Mouse (Mus musculus) midbrain, embryonic 12.5 days (tissue): ENCODE measurements around the gene Ing3. TPM values are rescaled to one million over a fixed set of nuclear protein-coding genes. Genes with fewer than 3 reads are reported as not detected.

Source experiments
- ATAC-seq: fragments of 200-750 bp; cut with Nextera tagmentation; 2 replicates; pipeline ENCODE4 v1.8.0; 2017; ENCODE audit warnings: low read depth, moderate TSS enrichment, moderate library complexity; ENCODE audit not compliant: low FRiP score
- H3K27ac ChIP-seq: fragments of 300-500 bp; sonication (generic); replicated peaks from 2 replicates; pipeline ENCODE4 v1.5.1; 2016; ENCODE audit warnings: mild to moderate bottlenecking
- H3K27me3 ChIP-seq: fragments of 300-500 bp; sonication (generic); 2 replicates; pipeline ENCODE4 v1.6.1; 2016; ENCODE audit warnings: mild to moderate bottlenecking
- H3K36me3 ChIP-seq: fragments of 300-500 bp; sonication (generic); 2 replicates; pipeline ENCODE4 v1.6.1; 2016
- H3K4me1 ChIP-seq: fragments of 300-500 bp; sonication (generic); 2 replicates; pipeline ENCODE4 v1.6.1; 2016
- H3K4me2 ChIP-seq: fragments of 300-500 bp; sonication (generic); replicated peaks from 2 replicates; pipeline ENCODE4 v1.6.1; 2016; ENCODE audit warnings: mild to moderate bottlenecking, moderate library complexity
- H3K4me3 ChIP-seq: fragments of 300-500 bp; sonication (generic); 2 replicates; pipeline ENCODE4 v1.5.1; 2016; ENCODE audit warnings: mild to moderate bottlenecking
- H3K9ac ChIP-seq: fragments of 300-500 bp; sonication (generic); replicated peaks from 2 replicates; pipeline ENCODE4 v1.6.1; 2016; ENCODE audit warnings: mild to moderate bottlenecking, moderate library complexity
- H3K9me3 ChIP-seq: fragments of 300-500 bp; sonication (generic); 2 replicates; pipeline ENCODE4 v1.6.1; 2016; ENCODE audit warnings: mild to moderate bottlenecking
- WGBS: fragments of 180-500 bp; shearing (Covaris S2); methylation state at CpG from one replicate; pipeline ENCODE4 v1.1.7; 2016; 5-methylcytosine and 5-hydroxymethylcytosine counted together
- polyA plus RNA-seq: library from polyadenylated mRNA; unstranded; fragments of >200 nt; fragmentation: Nextera tagmentation; extraction: Ambion mirVana; gene quantifications from 2 replicates; pipeline ENCODE4 v1.2.1, GENCODE M21; 2016

Gene Ing3
- polyA plus RNA-seq, 1 experiment from 2014 or later = 63.3 TPM

GRCm38 (mm10) chr6:22012501-22012900 lies 63.1 kb downstream of the Ing3 start:
- H3K4me2 ChIP-seq = no peak overlapping the region
- no peak overlapping the region for H3K27ac ChIP-seq
- H3K4me3 ChIP-seq = no peak overlapping the region
- no peak overlapping the region for H3K9ac ChIP-seq
- 82% methylated on average over 5 of the region's 5 CpGs for WGBS
- no peaks in the 10 kb centered on the region for H3K4me1 ChIP-seq
- ATAC-seq = no peak
- no peaks in the 10 kb centered on the region for H3K27me3 ChIP-seq
- H3K36me3 ChIP-seq = no peaks in the 10 kb centered on the region
- no peaks in the 10 kb centered on the region for H3K9me3 ChIP-seq

- no peaks in the 10 kb centered on the region for H3K27me3 ChIP-seq
- no peak overlapping the region for H3K9ac ChIP-seq
- H3K4me3 ChIP-seq = no peak overlapping the region
- no peaks in the 10 kb centered on the region for H3K4me1 ChIP-seq
- WGBS = 92% methylated on average over 3 of the region's 3 CpGs
- H3K27ac ChIP-seq = no peak overlapping the region
- no peak overlapping the region for H3K4me2 ChIP-seq
- no peak for ATAC-seq
- no peaks in the 10 kb centered on the region for H3K9me3 ChIP-seq
- no peaks in the 10 kb centered on the region for H3K36me3 ChIP-seq
These were observed 64.0 kb downstream of the Ing3 start for GRCm38 (mm10) chr6:22013394-22013793.

GRCm38 (mm10) chr6:22014291-22014911 lies 65.0 kb downstream of the Ing3 start:
- Histone ChIP-seq H3K27me3 (no peaks in the 10 kb centered on the region), H3K36me3 (no peaks in the 10 kb centered on the region), H3K9ac (no peak overlapping the region), H3K4me1 (no peaks in the 10 kb centered on the region), H3K4me3 (no peak overlapping the region), H3K9me3 (no peaks in the 10 kb centered on the region), H3K4me2 (no peak overlapping the region), H3K27ac (no peak overlapping the region)
- peak; percentile 41; the same call in 1 of the 2 replicates for ATAC-seq
- 93% methylated on average over 6 of the region's 6 CpGs for WGBS

- H3K9ac ChIP-seq = no peak overlapping the region
- no peak overlapping the region for H3K27ac ChIP-seq
- H3K4me2 ChIP-seq = no peak overlapping the region
- H3K4me1 ChIP-seq = no peaks in the 10 kb centered on the region
- no peaks in the 10 kb centered on the region for H3K36me3 ChIP-seq
- ATAC-seq = no peak
- no peaks in the 10 kb centered on the region for H3K9me3 ChIP-seq
- H3K27me3 ChIP-seq = no peaks in the 10 kb centered on the region
- 75% methylated on average over 7 of the region's 7 CpGs for WGBS
- no peak overlapping the region for H3K4me3 ChIP-seq
These were observed 68.3 kb downstream of the Ing3 start for GRCm38 (mm10) chr6:22017631-22018030.

- no peak for ATAC-seq
- WGBS = 72% methylated on average over 8 of the region's 8 CpGs
- H3K4me1 ChIP-seq = no peaks in the 10 kb centered on the region
- H3K4me3 ChIP-seq = no peak overlapping the region
- H3K36me3 ChIP-seq = no peaks in the 10 kb centered on the region
- H3K4me2 ChIP-seq = no peak overlapping the region
- no peak overlapping the region for H3K27ac ChIP-seq
- H3K9ac ChIP-seq = no peak overlapping the region
- H3K9me3 ChIP-seq = no peaks in the 10 kb centered on the region
- no peaks in the 10 kb centered on the region for H3K27me3 ChIP-seq
These were observed 69.5 kb downstream of the Ing3 start for GRCm38 (mm10) chr6:22018768-22019445.

GRCm38 (mm10) chr6:22019637-22020036 lies 70.3 kb downstream of the Ing3 start:
- no peaks in the 10 kb centered on the region for H3K9me3 ChIP-seq
- no peaks in the 10 kb centered on the region for H3K36me3 ChIP-seq
- no peak overlapping the region for H3K4me3 ChIP-seq
- WGBS = 67% methylated on average over 10 of the region's 10 CpGs
- no peaks in the 10 kb centered on the region for H3K27me3 ChIP-seq
- H3K4me2 ChIP-seq = no peak overlapping the region
- no peaks in the 10 kb centered on the region for H3K4me1 ChIP-seq
- no peak overlapping the region for H3K9ac ChIP-seq
- H3K27ac ChIP-seq = no peak overlapping the region
- ATAC-seq = no peak

- no peak for ATAC-seq
- no peaks in the 10 kb centered on the region for H3K9me3 ChIP-seq
- 85% methylated on average over 5 of the region's 5 CpGs for WGBS
These were observed 71.3 kb downstream of the Ing3 start for GRCm38 (mm10) chr6:22020696-22021095.

GRCm38 (mm10) chr6:22021315-22021714 lies 71.9 kb downstream of the Ing3 start:
- Histone ChIP-seq H3K9me3 (no peaks in the 10 kb centered on the region), H3K27me3 (no peaks in the 10 kb centered on the region), H3K4me3 (no peak overlapping the region), H3K36me3 (no peaks in the 10 kb centered on the region), H3K9ac (no peak overlapping the region), H3K4me1 (peaks cover 9% of the 10 kb centered on the region), H3K27ac (no peak overlapping the region), H3K4me2 (no peak overlapping the region)
- 87% methylated on average over 3 of the region's 3 CpGs for WGBS
- ATAC-seq = no peak

More at GRCm38 (mm10) chr6:22020696-22021095, 71.3 kb downstream of the Ing3 start:
- Histone ChIP-seq H3K4me2 (no peak overlapping the region), H3K4me1 (peaks cover 3% of the 10 kb centered on the region), H3K4me3 (no peak overlapping the region), H3K27me3 (no peaks in the 10 kb centered on the region), H3K27ac (no peak overlapping the region), H3K9ac (no peak overlapping the region), H3K36me3 (no peaks in the 10 kb centered on the region)

- ATAC-seq = no peak
- Histone ChIP-seq H3K36me3 (no peaks in the 10 kb centered on the region), H3K9ac (no peak overlapping the region), H3K27ac (no peak overlapping the region), H3K4me3 (no peak overlapping the region), H3K27me3 (no peaks in the 10 kb centered on the region), H3K9me3 (no peaks in the 10 kb centered on the region), H3K4me1 (peaks cover 9% of the 10 kb centered on the region), H3K4me2 (no peak overlapping the region)
- 87% methylated on average over 2 of the region's 2 CpGs for WGBS
These were observed 74.8 kb downstream of the Ing3 start for GRCm38 (mm10) chr6:22024168-22024567.

Other genes starting within 250 kb of the Ing3 start
- 45.2 and 46.2 TPM in 2 replicates for gene Tspan12, start 97.1 kb upstream of the Ing3 start, polyA plus RNA-seq
- gene Cped1, start 36.3 kb downstream of the Ing3 start, polyA plus RNA-seq = 8.7 and 10.8 TPM in 2 replicates